Mouse (Mus musculus) myocyte (in vitro differentiated cells): ENCODE data around the gene Hoxc4. TPM values are rescaled to one million over a fixed set of nuclear protein-coding genes. Genes with fewer than 3 reads are reported as not detected.

Experiments used
- H3K27me3 ChIP-seq: one replicate; pipeline ENCODE4 v1.6.1; 2011; ENCODE audit not compliant: control insufficient read depth, insufficient read depth, insufficient read length
- H3K36me3 ChIP-seq: one replicate; pipeline ENCODE4 v1.6.1; 2011; ENCODE audit not compliant: control insufficient read depth, insufficient read depth
- H3K4me2 ChIP-seq: one replicate; pipeline ENCODE4 v1.6.1; 2011; ENCODE audit warnings: low read depth, control low read depth
- H3K4me3 ChIP-seq: one replicate; pipeline ENCODE4 v1.5.1; 2011; ENCODE audit warnings: mild to moderate bottlenecking, control low read depth, moderate library complexity
- H3K79me2 ChIP-seq: one replicate; pipeline ENCODE4 v1.6.1; 2011; ENCODE audit not compliant: control insufficient read depth, insufficient read depth
- H3ac ChIP-seq: one replicate; pipeline ENCODE4 v1.6.1; 2011; ENCODE audit not compliant: control insufficient read depth, insufficient read length
- CEBPB ChIP-seq: IDR thresholded peaks from 2 replicates; pipeline ENCODE4 v1.6.1; 2011; ENCODE audit warnings: mild to moderate bottlenecking, moderate library complexity; ENCODE audit not compliant: poor library complexity, insufficient read depth, severe bottlenecking
- E2F4 ChIP-seq: IDR thresholded peaks from one replicate; pipeline ENCODE4 v1.6.1; 2011; ENCODE audit warnings: mild to moderate bottlenecking, control low read depth, moderate library complexity; ENCODE audit not compliant: insufficient read depth
- MAX ChIP-seq: IDR thresholded peaks from one replicate; pipeline ENCODE4 v1.6.1; 2011; ENCODE audit warnings: low read depth, mild to moderate bottlenecking, control low read depth
- MYOD1 ChIP-seq, 3 experiments: IDR thresholded peaks; one replicate each; pipeline ENCODE4 v1.6.1; 2011; ENCODE audit warnings: control low read depth in 2 of 3, low read depth in 2 of 3, mild to moderate bottlenecking in 2 of 3, moderate library complexity in 1 of 3; ENCODE audit not compliant: insufficient read length in 2 of 3, control insufficient read depth in 1 of 3
- MYOG ChIP-seq, 3 experiments: IDR thresholded peaks; one replicate each; pipeline ENCODE4 v1.6.1; 2011; ENCODE audit warnings: control low read depth in 2 of 3, low read depth in 2 of 3, mild to moderate bottlenecking in 2 of 3; ENCODE audit not compliant: insufficient read length in 2 of 3, control insufficient read depth in 1 of 3, insufficient read depth in 1 of 3
- POLR2A ChIP-seq: IDR thresholded peaks from one replicate; pipeline ENCODE4 v1.6.1; 2011; ENCODE audit warnings: low read depth, mild to moderate bottlenecking, control low read depth, moderate library complexity; ENCODE audit not compliant: insufficient read length
- POLR2AphosphoS2 ChIP-seq: IDR thresholded peaks from one replicate; pipeline ENCODE4 v1.6.1; 2011; ENCODE audit warnings: low read depth, control low read depth; ENCODE audit not compliant: insufficient read length
- REST ChIP-seq: IDR thresholded peaks from one replicate; pipeline ENCODE4 v1.6.1; 2011; ENCODE audit warnings: mild to moderate bottlenecking, control low read depth, moderate library complexity; ENCODE audit not compliant: insufficient read depth, insufficient read length
- SRF ChIP-seq: IDR thresholded peaks from one replicate; pipeline ENCODE4 v1.6.1; 2011; ENCODE audit warnings: low read depth; ENCODE audit not compliant: control insufficient read depth, insufficient read length
- TCF12 ChIP-seq: IDR thresholded peaks from one replicate; pipeline ENCODE4 v1.6.1; 2011; ENCODE audit warnings: mild to moderate bottlenecking, control low read depth; ENCODE audit not compliant: poor library complexity, insufficient read depth, severe bottlenecking
- TCF3 ChIP-seq: IDR thresholded peaks from one replicate; pipeline ENCODE4 v1.6.1; 2011; ENCODE audit warnings: low read depth, control low read depth; ENCODE audit not compliant: insufficient read length
- polyA plus RNA-seq: library from polyadenylated mRNA; unstranded; fragments of >200 nt; fragmentation: generic; extraction: Trizol; gene quantifications from one replicate; pipeline ENCODE4 v1.2.1, GENCODE M21; 2012; ENCODE audit warnings: missing spikeins

The Hoxc4 gene
- polyA plus RNA-seq, 1 experiment = 3.6 TPM

- peak overlapping the region; percentile 73 for H3K4me3 ChIP-seq
- TF ChIP-seq TCF12 (no peak), POLR2A (no peak)
- peaks cover 74% of the 10 kb centered on the region for H3K79me2 ChIP-seq
- no peaks in the 10 kb centered on the region for H3K36me3 ChIP-seq
- H3K4me2 ChIP-seq = peak overlapping the region; percentile 98
- H3ac ChIP-seq = no peak overlapping the region
- no peaks in the 10 kb centered on the region for H3K27me3 ChIP-seq
These were observed 16.6 kb upstream of the Hoxc4 start for GRCm38 (mm10) chr15:103002156-103002555.

- H3K4me3 ChIP-seq = peak overlapping the region; percentile 73
- no peak for TF ChIP-seq MYOD1 (IDR thresholded peaks at IDR 0.05; ENCODE audit: control insufficient read depth in 1 of 3, insufficient read length in 2 of 3, low read depth in 2 of 3)
- peak in 1 of 3 experiments; percentile 3 for TF ChIP-seq MYOG (IDR thresholded peaks at IDR 0.05; ENCODE audit: control insufficient read depth in 1 of 3, insufficient read depth in 1 of 3, insufficient read length in 2 of 3, low read depth in 2 of 3)
- no peak for TF ChIP-seq E2F4
- TF ChIP-seq POLR2A = peak; percentile 33
- TF ChIP-seq MAX = no peak
- TF ChIP-seq POLR2AphosphoS2 = peak; percentile 19
- peak overlapping the region; percentile 98 for H3K4me2 ChIP-seq
- peaks cover 82% of the 10 kb centered on the region for H3K79me2 ChIP-seq
- H3K36me3 ChIP-seq = no peaks in the 10 kb centered on the region
- H3ac ChIP-seq = no peak overlapping the region
- H3K27me3 ChIP-seq = no peaks in the 10 kb centered on the region
These were observed 15.8 kb upstream of the Hoxc4 start for GRCm38 (mm10) chr15:103002821-103003448.

- peak overlapping the region; percentile 26 for H3ac ChIP-seq
- peak overlapping the region; percentile 98 for H3K4me2 ChIP-seq
- no peak for TF ChIP-seq MYOD1 (IDR thresholded peaks at IDR 0.05; ENCODE audit: control insufficient read depth in 1 of 3, insufficient read length in 2 of 3, low read depth in 2 of 3)
- TF ChIP-seq MYOG (IDR thresholded peaks at IDR 0.05; ENCODE audit: control insufficient read depth in 1 of 3, insufficient read depth in 1 of 3, insufficient read length in 2 of 3, low read depth in 2 of 3) = no peak
- TF ChIP-seq TCF3 = no peak
- TF ChIP-seq POLR2A = peak; percentile 60
- no peak for TF ChIP-seq TCF12
- TF ChIP-seq POLR2AphosphoS2 = peak; percentile 20
- no peak for TF ChIP-seq E2F4
- no peak for TF ChIP-seq SRF
- no peak for TF ChIP-seq CEBPB
- no peak for TF ChIP-seq REST
- peaks cover 96% of the 10 kb centered on the region for H3K79me2 ChIP-seq
- no peaks in the 10 kb centered on the region for H3K36me3 ChIP-seq
- no peaks in the 10 kb centered on the region for H3K27me3 ChIP-seq
- H3K4me3 ChIP-seq = peak overlapping the region; percentile 20
These were observed 13.4 kb upstream of the Hoxc4 start for GRCm38 (mm10) chr15:103005308-103005707.

GRCm38 (mm10) chr15:103005797-103006196 is 12.9 kb upstream of the Hoxc4 start:
- TF ChIP-seq TCF12 (no peak), POLR2AphosphoS2 (no peak), MAX (no peak), REST (no peak)
- Histone ChIP-seq H3ac (peak overlapping the region; percentile 26), H3K36me3 (no peaks in the 10 kb centered on the region), H3K4me3 (peak overlapping the region; percentile 20), H3K27me3 (no peaks in the 10 kb centered on the region), H3K4me2 (peak overlapping the region; percentile 98), H3K79me2 (peaks cover 92% of the 10 kb centered on the region)

- Histone ChIP-seq H3K36me3 (no peaks in the 10 kb centered on the region), H3K4me2 (peak overlapping the region; percentile 98), H3K27me3 (no peaks in the 10 kb centered on the region), H3K4me3 (peak overlapping the region; percentile 20), H3ac (no peak overlapping the region), H3K79me2 (peaks cover 86% of the 10 kb centered on the region)
- TF ChIP-seq TCF12 (no peak), MYOD1 (IDR thresholded peaks at IDR 0.05; ENCODE audit: control insufficient read depth in 1 of 3, insufficient read length in 2 of 3, low read depth in 2 of 3) (no peak), CEBPB (no peak), SRF (no peak)
These were observed 12.4 kb upstream of the Hoxc4 start for GRCm38 (mm10) chr15:103006326-103006725.
